Mouse (Mus musculus) left cerebral cortex, adult 8-10 months (tissue): ENCODE data around the gene Stil. TPM values are rescaled to one million over a fixed set of nuclear protein-coding genes. Genes with fewer than 3 reads are reported as not detected.

ENCODE experiments used
- DNase-seq, 2 experiments: peaks; one replicate each; pipeline ENCODE4 v3.0.0; 2022; ENCODE audit warnings: low spot score in 2 of 2
- total RNA-seq, 4 experiments: library from RNA; stranded (reverse); gene quantifications; 2 replicates each; pipeline ENCODE4 v1.2.4; 2022

The Stil gene
- total RNA-seq, 4 experiments from 2014 or later: 0.43 to 1.5 (median 0.85) TPM

DNA sequence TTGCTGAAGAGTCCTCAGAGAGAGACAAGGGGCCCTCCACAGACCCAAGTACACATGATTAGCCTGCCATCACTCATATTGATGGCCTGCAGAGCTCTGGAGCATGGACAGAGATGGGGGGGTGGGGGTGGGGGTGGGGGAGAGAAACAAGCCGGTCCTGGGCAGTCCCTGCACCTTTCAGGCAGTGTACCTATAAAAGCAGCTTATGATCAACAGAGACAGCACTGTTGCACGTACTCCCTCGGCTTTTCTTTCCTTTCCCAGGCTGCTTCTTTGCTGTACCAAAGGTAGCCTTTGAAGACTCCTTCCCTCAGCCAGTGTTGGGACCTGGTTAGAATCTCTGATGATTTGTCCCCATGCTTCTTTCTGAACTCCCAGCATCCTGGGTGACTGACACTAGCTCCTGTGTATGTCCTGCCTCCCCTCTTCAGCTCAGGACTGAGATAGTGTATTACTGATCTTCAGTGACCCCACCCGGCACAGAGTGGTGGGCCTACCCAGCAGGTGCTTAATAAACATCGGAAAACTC is 79.9 kb downstream of the Stil start:
- DNase-seq: no peak

DNA sequence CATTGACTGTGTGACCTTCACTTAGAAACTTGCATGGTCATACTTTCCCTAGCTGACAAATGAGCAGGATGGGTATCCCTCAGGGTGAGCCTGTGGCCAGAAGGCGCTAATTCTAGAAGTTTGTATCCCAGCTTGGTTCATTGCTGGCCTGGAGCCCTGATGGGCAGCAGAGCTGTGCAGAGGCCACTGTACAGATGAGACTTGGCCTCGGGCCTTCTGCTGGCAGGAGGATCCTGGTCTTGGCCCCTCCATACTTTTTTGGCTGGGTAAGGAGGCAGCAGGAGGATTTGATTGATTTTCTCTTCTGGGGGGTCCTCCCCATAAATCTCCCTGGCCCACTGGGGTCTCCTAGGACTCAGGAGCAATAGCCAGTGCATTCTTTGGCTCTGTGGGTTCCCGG is 83.1 kb downstream of the Stil start:
- no peak for DNase-seq

DNA sequence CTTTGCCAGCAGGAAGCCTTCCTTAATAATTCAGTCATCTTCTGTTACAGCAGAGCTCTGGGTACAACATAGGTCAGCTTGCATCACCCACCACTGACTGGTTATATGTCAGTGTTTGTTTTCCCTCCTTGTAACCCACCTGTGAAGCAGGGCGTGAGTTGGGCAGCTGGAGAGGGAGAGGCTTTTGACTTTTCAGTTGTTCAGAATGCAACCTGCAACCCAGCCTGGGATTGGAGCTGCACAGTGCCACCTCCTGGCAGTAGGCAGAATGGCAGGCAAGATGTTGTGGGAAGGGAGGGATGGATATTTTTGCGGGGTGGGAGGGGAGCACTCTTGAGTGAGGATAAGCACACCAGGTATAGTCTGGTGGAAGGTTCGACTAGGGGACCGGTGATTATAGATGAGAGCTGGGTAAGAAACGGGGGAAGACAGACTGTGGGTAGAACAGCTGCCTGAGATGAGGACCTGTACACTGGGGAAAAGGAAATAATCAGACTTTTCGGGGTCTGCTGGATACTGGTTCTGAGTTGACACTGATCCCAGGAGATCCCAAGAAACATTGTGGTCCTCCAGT is 85.7 kb downstream of the Stil start:
- DNase-seq: peak in 1 of 2 experiments; percentile 36

DNA sequence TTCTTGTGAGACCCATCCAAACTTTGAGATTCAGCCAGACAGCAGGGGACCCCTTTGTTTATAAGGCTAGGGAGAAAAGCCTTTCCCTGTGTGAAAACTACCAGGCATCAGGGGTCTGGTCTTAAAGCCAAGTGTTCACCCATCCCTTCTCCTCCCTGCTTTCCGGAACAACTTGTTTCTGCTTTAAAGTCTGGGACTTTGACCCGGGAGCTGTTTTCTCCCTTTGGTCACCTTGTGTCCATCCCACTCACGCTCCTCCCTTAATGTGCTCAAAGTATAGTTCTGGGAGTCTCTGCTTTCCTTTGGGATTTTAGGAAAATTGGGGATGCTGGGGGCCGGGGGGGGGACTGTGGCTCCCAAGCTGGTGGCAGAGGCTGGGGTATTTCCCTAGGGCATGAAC is 86.3 kb downstream of the Stil start:
- no peak for DNase-seq

DNA sequence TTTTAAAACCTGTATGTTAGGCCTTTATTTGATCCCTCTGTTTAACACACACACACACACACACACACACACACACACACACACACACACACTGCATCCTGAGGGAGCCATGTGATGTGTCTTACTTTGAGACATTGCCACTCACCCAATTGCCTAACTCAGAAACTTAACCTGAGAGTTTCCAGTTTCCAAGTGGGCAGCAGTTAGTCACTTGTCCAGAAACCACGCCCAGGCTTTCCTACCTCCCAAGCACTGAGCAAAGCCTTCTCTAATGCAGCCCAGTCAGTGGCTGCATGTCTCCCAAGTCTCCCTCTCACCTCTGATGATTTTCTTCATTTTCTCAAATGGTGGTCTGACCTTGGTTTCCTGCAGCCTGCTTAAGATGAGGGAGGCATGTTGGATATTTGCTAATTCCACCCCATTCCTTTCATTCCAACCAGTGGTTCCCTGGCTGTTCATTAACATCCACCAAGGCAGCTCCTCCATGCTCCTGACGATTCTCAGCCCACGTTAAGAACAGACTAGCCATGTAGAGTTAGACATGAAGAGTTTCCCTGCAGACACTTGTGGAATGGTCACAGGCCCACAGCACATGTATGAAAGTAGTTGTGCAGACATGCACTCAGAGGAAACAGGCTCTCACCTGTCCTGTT is 86.9 kb downstream of the Stil start:
- DNase-seq: no peak

DNA sequence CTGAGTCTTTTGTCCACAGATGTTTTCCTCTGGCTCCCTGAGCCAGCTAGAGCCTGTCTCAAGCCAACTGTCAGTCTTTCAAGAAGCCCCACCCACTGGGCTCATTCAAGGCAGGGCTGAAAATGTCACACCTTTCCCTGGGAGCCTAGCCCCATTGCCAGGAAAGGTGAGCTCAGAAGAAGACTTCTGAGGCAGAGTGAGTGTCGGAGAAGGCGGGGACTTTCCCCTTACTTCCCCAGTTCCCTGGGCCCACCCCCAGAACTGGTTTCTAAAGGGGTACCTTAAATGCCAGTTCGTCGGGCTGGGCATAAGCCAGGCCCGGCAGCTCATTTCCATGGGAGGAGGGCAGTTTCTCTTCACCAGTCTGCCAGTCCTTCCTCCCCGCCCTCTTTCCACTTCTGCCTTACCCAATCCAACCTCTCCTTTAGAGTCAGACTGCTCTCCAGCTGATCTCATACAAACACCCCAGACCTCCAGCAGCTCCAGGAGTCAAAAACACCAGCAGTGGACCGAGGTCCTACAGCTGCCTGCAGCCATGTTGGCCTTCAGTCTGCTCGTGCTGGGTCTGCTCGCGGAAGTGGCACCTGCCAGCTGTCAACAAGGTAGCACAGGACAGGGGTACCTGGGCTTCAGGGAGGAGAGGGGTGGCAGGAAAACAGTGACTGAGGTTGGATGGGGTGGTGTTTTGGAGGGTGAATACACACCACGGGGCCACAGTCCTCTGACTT is 88.8 kb downstream of the Stil start, which contains the start of gene Pdzk1ip1:
Pdzk1ip1 (plus strand) TSS at position 98 of the 728 bp plus-strand sequence.
- no peak for DNase-seq

DNA sequence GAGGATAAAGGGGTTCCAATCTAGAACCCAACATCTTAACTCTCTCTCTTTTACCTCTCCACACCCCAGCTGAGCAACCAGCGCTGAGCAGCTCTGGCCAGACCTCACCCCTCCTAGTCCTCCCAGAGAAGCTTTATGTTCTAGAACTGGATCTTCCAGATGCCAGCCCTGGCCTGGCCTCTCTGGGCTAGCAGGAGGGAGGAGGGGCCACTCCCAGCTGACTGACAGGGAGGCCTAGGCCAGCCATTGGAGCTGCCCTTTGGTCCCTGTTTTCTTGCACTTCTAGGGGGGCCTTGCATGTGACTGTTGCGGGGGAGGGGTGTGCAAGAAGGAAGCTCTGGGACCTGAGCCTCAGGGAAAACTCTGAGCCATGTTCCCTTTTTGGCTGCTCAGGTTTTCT is 90.6 kb downstream of the Stil start:
- no peak for DNase-seq

DNA sequence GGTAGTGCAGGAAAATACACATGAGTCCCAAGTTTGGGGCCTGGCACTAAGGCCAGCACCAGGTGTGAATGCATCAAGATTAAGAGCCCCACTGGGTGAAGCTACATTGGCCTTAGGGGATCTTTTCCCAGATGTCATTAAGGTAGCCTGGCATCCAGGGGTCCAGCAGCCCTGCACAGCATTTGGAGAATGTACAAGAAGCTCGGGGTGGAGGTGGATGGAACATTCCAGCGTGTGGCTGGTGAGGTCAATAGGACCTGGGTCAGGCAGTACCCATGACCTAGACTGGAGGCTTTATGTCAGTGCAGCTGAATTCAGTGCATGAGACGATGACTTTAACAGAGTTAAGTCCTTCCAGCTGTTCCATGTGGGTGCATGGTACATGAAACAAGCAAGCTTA is 91.8 kb downstream of the Stil start:
- DNase-seq: no peak

Other genes starting within 250 kb of the Stil start
- not detected for gene Gm12830, start 178.4 kb upstream of the Stil start, total RNA-seq
- gene Foxd2, start 91.3 kb upstream of the Stil start, total RNA-seq: under 1 TPM; 0.42 to 0.78 (median 0.50) TPM
- not detected for gene Foxe3, start 74.1 kb upstream of the Stil start, total RNA-seq
- gene Cmpk1, start 12.9 kb upstream of the Stil start, total RNA-seq: 10 to 100 TPM; 65.7 to 72.1 (median 70.6) TPM
- gene Tal1, start 56.3 kb downstream of the Stil start, total RNA-seq: 1 to 10 TPM; 1.2 to 2.1 (median 1.9) TPM
- gene Pdzk1ip1, start 88.5 kb downstream of the Stil start, total RNA-seq: 1 to 10 TPM in 2 of 4 experiments, under 1 TPM in 1, not detected in 1; 0.63 to 1.2 (median 1.1) TPM
- 10 to 100 TPM; 11.7 to 14.8 (median 12.9) TPM for gene Cyp4x1, start 134.1 kb downstream of the Stil start, total RNA-seq
- not detected for gene Cyp4a29, start 241.9 kb downstream of the Stil start, total RNA-seq